Comparison of ENCODE assay signal across 24 mouse cellular contexts in genomic region chr19:30586366-30586765, GRCm38 (mm10). TPM values are rescaled to one million over a fixed set of nuclear protein-coding genes. Genes with fewer than 3 reads are reported as not detected.
DNase-seq lines count a peak whose midpoint lies in the region; ATAC-seq lines count a peak whose summit lies in the region.
"Had no signal": no experiment of that assay in that cellular context is flagged by ENCODE, and none has a peak within 500 bp of the region (broad histone marks: within the 10 kb centered on the region; RNA-seq: fewer than 3 reads in every experiment).

No protein-coding gene starts in this region.

- peak; percentile 1 for DNase-seq in embryonic facial prominence, embryonic 14.5 days (ENCODE audit: low spot score)
- no peak for DNase-seq in embryonic facial prominence, embryonic 10.5 days (ENCODE audit: low spot score)
- no peak for DNase-seq in hindbrain, embryonic 11.5 days (ENCODE audit: low spot score)
- DNase-seq: adrenal gland, adult 8-10 months; adrenal gland, postnatal 14 days; adrenal gland, postnatal 36 days; B cell, adult 2 months; cerebellum, adult 11 months; cerebellum, adult 18-20 months; cerebellum, adult 8-10 months; cerebellum, adult 9-11 months; cerebellum, postnatal 14 days; cerebellum, postnatal 36 days; embryo, embryonic 11 days had no signal

- H3K9ac ChIP-seq in embryonic facial prominence, embryonic 14.5 days (ENCODE audit: low read depth, low read length): no peak overlapping the region
- no peak overlapping the region for H3K9ac ChIP-seq in forebrain, embryonic 16.5 days (replicated peaks; ENCODE audit: low read depth, low read length)
- no peak overlapping the region for H3K9ac ChIP-seq in forebrain, embryonic 13.5 days
- no peak overlapping the region for H3K9ac ChIP-seq in hindbrain, embryonic 11.5 days (ENCODE audit: low read depth, low read length)
- H3K9ac ChIP-seq: embryonic facial prominence, embryonic 12.5 days; embryonic facial prominence, embryonic 15.5 days; forebrain, embryonic 15.5 days had no signal

- no peak overlapping the region for H3K4me2 ChIP-seq in embryonic facial prominence, embryonic 14.5 days (ENCODE audit: low read depth, low read length)
- no peak overlapping the region for H3K4me2 ChIP-seq in forebrain, embryonic 16.5 days (ENCODE audit: low read length)
- no peak overlapping the region for H3K4me2 ChIP-seq in forebrain, embryonic 13.5 days
- H3K4me2 ChIP-seq in hindbrain, embryonic 11.5 days (replicated peaks; ENCODE audit: low read depth, low read length): no peak overlapping the region
- H3K4me2 ChIP-seq: embryonic facial prominence, embryonic 12.5 days; embryonic facial prominence, embryonic 15.5 days; forebrain, embryonic 15.5 days had no signal

- H3K27me3 ChIP-seq in embryonic facial prominence, embryonic 14.5 days (replicated peaks; ENCODE audit: control insufficient read depth, insufficient read depth, low read length): no peaks in the 10 kb centered on the region
- no peaks in the 10 kb centered on the region for H3K27me3 ChIP-seq in embryonic facial prominence, embryonic 10.5 days (replicated peaks; ENCODE audit: low read depth, poor library complexity, severe bottlenecking)
- H3K27me3 ChIP-seq in forebrain, embryonic 16.5 days (replicated peaks; ENCODE audit: control insufficient read depth, insufficient read depth, low read length): no peaks in the 10 kb centered on the region
- no peaks in the 10 kb centered on the region for H3K27me3 ChIP-seq in forebrain, embryonic 13.5 days
- H3K27me3 ChIP-seq in hindbrain, embryonic 11.5 days (ENCODE audit: control insufficient read depth, insufficient read depth, low read length): no peaks in the 10 kb centered on the region
- H3K27me3 ChIP-seq: CH12.LX; embryonic facial prominence, embryonic 12.5 days; embryonic facial prominence, embryonic 15.5 days; forebrain, embryonic 15.5 days had no signal

- no peak overlapping the region for H3K27ac ChIP-seq in embryonic facial prominence, embryonic 14.5 days (replicated peaks; ENCODE audit: low read depth, low read length)
- H3K27ac ChIP-seq in embryonic facial prominence, embryonic 10.5 days (replicated peaks): no peak overlapping the region
- H3K27ac ChIP-seq in forebrain, embryonic 16.5 days (ENCODE audit: low read length): no peak overlapping the region
- H3K27ac ChIP-seq in forebrain, embryonic 13.5 days: no peak overlapping the region
- H3K27ac ChIP-seq in hindbrain, embryonic 11.5 days (ENCODE audit: low read depth, low read length): no peak overlapping the region
- H3K27ac ChIP-seq: embryonic facial prominence, embryonic 12.5 days; embryonic facial prominence, embryonic 15.5 days; forebrain, embryonic 10.5 days; forebrain, embryonic 15.5 days had no signal

- no peaks in the 10 kb centered on the region for H3K9me3 ChIP-seq in embryonic facial prominence, embryonic 14.5 days (ENCODE audit: control insufficient read depth, low read length)
- H3K9me3 ChIP-seq in embryonic facial prominence, embryonic 10.5 days: no peaks in the 10 kb centered on the region
- no peaks in the 10 kb centered on the region for H3K9me3 ChIP-seq in forebrain, embryonic 16.5 days (ENCODE audit: control insufficient read depth, low read length)
- H3K9me3 ChIP-seq in forebrain, embryonic 13.5 days (replicated peaks): no peaks in the 10 kb centered on the region
- H3K9me3 ChIP-seq in hindbrain, embryonic 11.5 days (ENCODE audit: control insufficient read depth, low read length): no peaks in the 10 kb centered on the region
- H3K9me3 ChIP-seq: embryonic facial prominence, embryonic 12.5 days; embryonic facial prominence, embryonic 15.5 days; forebrain, embryonic 10.5 days; forebrain, embryonic 15.5 days; G1E had no signal

- WGBS in embryonic facial prominence, embryonic 14.5 days: 75% methylated on average over 3 of the region's 3 CpGs
- WGBS in embryonic facial prominence, embryonic 10.5 days: 80% methylated on average over 3 of the region's 3 CpGs
- WGBS in forebrain, embryonic 16.5 days: 18% methylated on average over 3 of the region's 3 CpGs
- 47% methylated on average over 3 of the region's 3 CpGs for WGBS in forebrain, embryonic 13.5 days
- 83% methylated on average over 3 of the region's 3 CpGs for WGBS in hindbrain, embryonic 11.5 days

- no peaks in the 10 kb centered on the region for H3K4me1 ChIP-seq in embryonic facial prominence, embryonic 14.5 days (ENCODE audit: control insufficient read depth, insufficient read depth, low read length)
- no peaks in the 10 kb centered on the region for H3K4me1 ChIP-seq in embryonic facial prominence, embryonic 10.5 days
- 0 out of 2 replicates have a peak, but pooled peaks cover 2% of the 10 kb centered on the region for H3K4me1 ChIP-seq in forebrain, embryonic 16.5 days (replicated peaks; ENCODE audit: control insufficient read depth, insufficient read depth, low read length)
- 0 out of 2 replicates have a peak, but pooled peaks cover 3% of the 10 kb centered on the region for H3K4me1 ChIP-seq in forebrain, embryonic 13.5 days
- no peaks in the 10 kb centered on the region for H3K4me1 ChIP-seq in hindbrain, embryonic 11.5 days (replicated peaks; ENCODE audit: control insufficient read depth, insufficient read depth, low read length)
- H3K4me1 ChIP-seq: embryonic facial prominence, embryonic 12.5 days; embryonic facial prominence, embryonic 15.5 days; forebrain, embryonic 10.5 days; forebrain, embryonic 15.5 days had no signal

- H3K36me3 ChIP-seq in embryonic facial prominence, embryonic 14.5 days (ENCODE audit: control insufficient read depth, insufficient read depth, low read length): no peaks in the 10 kb centered on the region
- no peaks in the 10 kb centered on the region for H3K36me3 ChIP-seq in embryonic facial prominence, embryonic 10.5 days (replicated peaks)
- no peaks in the 10 kb centered on the region for H3K36me3 ChIP-seq in forebrain, embryonic 16.5 days (ENCODE audit: control insufficient read depth, insufficient read depth)
- H3K36me3 ChIP-seq in forebrain, embryonic 13.5 days (ENCODE audit: poor library complexity, severe bottlenecking): no peaks in the 10 kb centered on the region
- no peaks in the 10 kb centered on the region for H3K36me3 ChIP-seq in hindbrain, embryonic 11.5 days (ENCODE audit: control insufficient read depth, insufficient read depth, low read length)
- H3K36me3 ChIP-seq: embryonic facial prominence, embryonic 12.5 days; embryonic facial prominence, embryonic 15.5 days; forebrain, embryonic 10.5 days; forebrain, embryonic 15.5 days; G1E had no signal

- H3K4me3 ChIP-seq in embryonic facial prominence, embryonic 14.5 days (ENCODE audit: low read depth, low read length): no peak overlapping the region
- H3K4me3 ChIP-seq in embryonic facial prominence, embryonic 10.5 days: no peak overlapping the region
- H3K4me3 ChIP-seq in forebrain, embryonic 16.5 days (replicated peaks; ENCODE audit: low read length): no peak overlapping the region
- H3K4me3 ChIP-seq in forebrain, embryonic 13.5 days: no peak overlapping the region
- H3K4me3 ChIP-seq in hindbrain, embryonic 11.5 days (ENCODE audit: low read depth, low read length): no peak overlapping the region
- H3K4me3 ChIP-seq: embryonic facial prominence, embryonic 12.5 days; embryonic facial prominence, embryonic 15.5 days; erythroblast, embryonic 14.5 days; forebrain, embryonic 10.5 days; forebrain, embryonic 15.5 days had no signal

- ATAC-seq in embryonic facial prominence, embryonic 14.5 days (ENCODE audit: low read depth): no peak
- ATAC-seq in forebrain, embryonic 16.5 days: 0 out of 2 replicates have a peak, but pooled peaks have one; percentile 31
- no peak for ATAC-seq in forebrain, embryonic 13.5 days
- no peak for ATAC-seq in hindbrain, embryonic 11.5 days (ENCODE audit: low FRiP score)
- ATAC-seq: CD4-positive, CD25-positive, alpha-beta regulatory T cell, adult 4 months; forebrain, embryonic 15.5 days had no signal

RNA-seq across cellular contexts. Expression of gene Dkk1, which starts 36.9 kb away (rescaled TPM):
- polyA plus RNA-seq in embryonic facial prominence, embryonic 14.5 days (2014; fragmentation: Nextera tagmentation; extraction: Ambion mirVana): 11.3 and 12.0 TPM in 2 replicates
- 11.6 and 16.5 TPM in 2 replicates for polyA plus RNA-seq in embryonic facial prominence, embryonic 10.5 days (2016; fragmentation: Nextera tagmentation; extraction: Ambion mirVana)
- 0.38 and 0.61 TPM in 2 replicates for polyA plus RNA-seq in forebrain, embryonic 16.5 days (2015; fragmentation: Nextera tagmentation; extraction: Ambion mirVana)
- polyA plus RNA-seq in forebrain, embryonic 13.5 days (2015; fragmentation: Nextera tagmentation; extraction: Ambion mirVana): 0.17 and 0.39 TPM in 2 replicates
- 3.6 and 3.9 TPM in 2 replicates for polyA plus RNA-seq in hindbrain, embryonic 11.5 days (2014; fragmentation: Nextera tagmentation; extraction: Ambion mirVana)
- polyA plus RNA-seq: CD4-positive, CD25-positive, alpha-beta regulatory T cell, adult 4 months; erythroblast, embryonic 14.5 days; G1E had no signal
